Mouse (Mus musculus): ENCODE data around the gene Pou4f1.

GRCm38 (mm10) chr14:104511664-104512063, 43.9 kb upstream of the Pou4f1 start:
- TF ChIP-seq CTCF (IDR thresholded peaks at IDR 0.05), result no peak
- no peak for TF ChIP-seq EP300 (IDR thresholded peaks at IDR 0.05)
